Mouse (Mus musculus): Measurements from ENCODE around the gene Rnaseh2a.

DNA sequence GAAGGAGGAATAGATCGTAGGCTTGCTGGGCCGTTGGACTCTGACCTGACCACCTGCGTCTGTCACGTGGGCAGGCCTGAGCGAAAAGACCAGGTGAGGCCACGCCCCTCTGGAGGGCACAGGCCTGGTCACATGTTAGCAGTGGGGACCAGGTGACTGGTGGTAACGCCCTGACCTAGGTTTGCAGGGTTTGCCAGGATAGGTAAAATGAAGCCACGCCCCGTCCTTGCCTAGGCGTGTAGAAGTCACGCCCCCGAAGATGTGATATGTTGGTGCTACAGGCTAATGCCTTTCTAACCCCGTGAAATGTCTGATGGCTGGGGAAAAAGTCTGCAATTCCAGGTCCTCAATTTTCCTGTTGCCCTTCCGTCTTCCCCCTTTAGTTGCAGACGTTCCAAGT is 21.3 kb upstream of the Rnaseh2a start:
- no peak for TF ChIP-seq CTCF (IDR thresholded peaks at IDR 0.05)
- no peak for TF ChIP-seq EP300 (IDR thresholded peaks at IDR 0.05)
